Mouse (Mus musculus) urinary bladder, postnatal 14 days (tissue): ENCODE measurements at regions not wholly inside any gene's neighbourhood (a gene's known extent, or its start where the extent isn't known, plus 50 kb on each side); places are given as distances from the start of the nearest gene placed in this dataset.

Source experiments
- DNase-seq: peaks from one replicate; pipeline ENCODE4 v3.0.0; 2021; ENCODE audit warnings: low spot score

GRCm38 (mm10) chr6:147755750-147756523, 280.3 kb downstream of the Ccdc91 start:
- no peak for DNase-seq

- no peak for DNase-seq
Observed at GRCm38 (mm10) chr6:147759485-147759884, 283.9 kb downstream of the Ccdc91 start.

GRCm38 (mm10) chr6:147760113-147760512, 284.5 kb downstream of the Ccdc91 start:
- peak; percentile 28 for DNase-seq

DNA sequence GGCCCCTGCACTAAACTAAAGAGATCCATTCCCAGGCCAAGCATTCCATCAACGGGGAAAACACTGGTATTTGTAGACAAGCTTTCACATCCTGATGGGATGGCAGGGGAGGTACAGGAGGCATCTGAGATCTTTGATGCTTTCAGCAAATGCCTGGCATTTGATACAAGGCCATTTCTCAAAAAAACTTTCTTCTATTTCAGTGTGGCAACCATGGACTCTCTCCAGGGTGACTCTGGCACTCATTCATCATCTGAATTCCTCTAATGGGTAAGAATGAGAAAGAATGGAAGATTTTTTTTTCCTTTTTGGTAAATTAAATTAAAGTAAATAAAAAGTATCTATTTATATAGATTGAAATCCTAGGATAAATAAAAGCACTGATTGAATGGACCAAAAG, 281.8 kb upstream of the Far2 start:
- no peak for DNase-seq

DNA sequence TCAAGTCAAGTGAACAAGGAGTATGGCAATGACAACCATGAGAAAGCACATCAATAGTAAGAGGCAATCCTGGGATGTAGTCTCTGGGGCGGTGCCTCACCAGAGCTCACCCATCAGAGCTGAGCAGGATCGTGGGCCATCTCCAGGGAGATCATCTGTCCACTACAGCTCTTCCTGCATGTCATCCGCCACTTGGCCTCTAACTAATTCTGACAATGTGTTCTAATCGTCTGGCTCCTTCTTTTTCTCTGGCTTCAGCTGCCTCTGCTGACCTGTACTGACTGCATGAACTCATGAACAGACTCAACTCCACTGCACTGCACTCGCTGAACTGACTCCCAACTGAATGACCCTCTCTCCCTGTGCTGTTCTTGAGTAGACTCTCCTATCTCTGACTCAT, 277.9 kb upstream of the Far2 start:
- no peak for DNase-seq

DNA sequence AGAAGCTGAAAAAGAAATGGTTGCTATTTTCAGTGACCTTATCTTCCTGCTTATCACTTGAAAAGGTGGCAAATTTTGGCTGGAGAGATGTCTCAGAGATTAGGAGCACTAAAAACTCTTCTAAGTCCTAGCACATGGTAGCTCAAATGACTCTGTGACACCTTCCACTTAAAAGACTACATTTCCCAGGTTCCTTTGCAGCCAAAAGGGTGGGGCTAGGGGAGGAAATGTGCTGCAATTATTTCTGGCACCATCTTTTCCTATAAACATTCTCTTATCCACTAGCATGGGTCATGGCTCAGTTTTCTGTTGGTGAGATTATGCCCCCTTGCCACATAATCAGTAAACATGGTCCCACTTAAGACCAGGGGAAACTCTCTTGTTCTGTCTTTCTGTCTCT, 277.0 kb upstream of the Far2 start:
- DNase-seq, result no peak

GRCm38 (mm10) chr6:147771411-147771810, 275.6 kb upstream of the Far2 start:
- DNase-seq, result peak; percentile 6

- DNase-seq, result no peak
Observed at GRCm38 (mm10) chr6:147773904-147774303, 273.2 kb upstream of the Far2 start.

GRCm38 (mm10) chr6:147774626-147775025, 272.4 kb upstream of the Far2 start:
- no peak for DNase-seq

GRCm38 (mm10) chr6:147779466-147779865, 267.6 kb upstream of the Far2 start:
- no peak for DNase-seq

DNA sequence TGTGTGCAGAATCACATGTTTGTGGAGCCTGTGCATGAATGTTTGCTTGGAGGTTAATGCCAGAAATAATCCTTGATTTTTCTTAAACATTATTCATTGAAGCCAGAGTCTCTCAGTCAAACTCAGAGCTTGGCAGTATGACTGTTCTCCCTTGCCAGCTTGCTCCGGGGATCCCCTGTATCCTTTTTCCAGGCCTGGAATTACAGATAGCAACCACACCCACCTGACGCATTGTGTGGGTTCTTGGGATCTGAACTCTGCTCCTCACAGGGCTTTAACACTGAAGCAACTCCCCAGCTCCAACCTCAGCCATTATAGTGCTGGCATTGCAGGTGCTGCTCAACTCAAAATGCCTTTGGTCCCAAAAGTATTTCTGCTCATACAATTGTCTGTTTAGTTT, 262.8 kb upstream of the Far2 start:
- no peak for DNase-seq

DNA sequence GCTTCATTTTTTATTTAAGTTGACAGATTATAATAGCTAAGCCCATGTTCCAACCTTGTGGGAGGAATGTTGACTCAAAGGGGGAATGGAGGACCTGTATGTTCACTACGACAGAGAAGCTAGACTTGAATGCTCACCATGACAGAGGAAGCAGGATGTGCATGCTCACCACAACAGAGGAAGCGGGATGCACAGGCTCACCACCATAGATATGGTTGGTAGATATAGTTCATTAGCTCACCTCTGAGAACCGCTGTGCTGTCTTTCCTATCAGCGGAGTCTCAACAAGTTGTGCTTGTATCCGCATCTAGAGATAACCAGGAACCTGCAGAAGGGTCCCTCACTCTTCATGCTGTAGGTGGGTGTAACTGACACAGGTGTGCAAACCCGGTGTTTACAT, 262.2 kb upstream of the Far2 start:
- no peak for DNase-seq

DNA sequence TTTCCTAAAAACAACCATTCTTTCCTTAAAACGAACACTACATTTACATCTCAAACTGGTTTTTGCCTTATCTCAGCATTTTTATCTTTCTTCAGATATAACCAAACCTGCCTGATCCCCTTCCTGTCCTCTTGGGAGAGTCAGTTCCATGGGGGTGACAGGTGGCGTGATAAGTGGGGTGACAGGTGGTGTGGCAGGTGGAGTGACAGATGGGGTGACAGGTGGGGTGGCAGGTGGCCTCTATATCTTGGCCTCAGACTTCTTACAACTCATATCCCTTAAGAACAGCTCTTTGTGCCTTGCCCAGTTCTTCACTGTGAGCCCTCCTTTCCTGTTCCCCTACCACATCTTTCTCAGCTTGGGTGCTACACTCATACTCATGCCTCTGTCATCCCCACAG, 259.0 kb upstream of the Far2 start:
- DNase-seq, result no peak

GRCm38 (mm10) chr6:147789112-147789511, 257.9 kb upstream of the Far2 start:
- no peak for DNase-seq

- DNase-seq, result no peak
Observed at GRCm38 (mm10) chr6:147793811-147794210, 253.2 kb upstream of the Far2 start.

- DNase-seq, result no peak
Observed at GRCm38 (mm10) chr6:147794351-147794750, 252.7 kb upstream of the Far2 start.

GRCm38 (mm10) chr6:147799009-147799727, 247.9 kb upstream of the Far2 start:
- DNase-seq, result no peak

DNA sequence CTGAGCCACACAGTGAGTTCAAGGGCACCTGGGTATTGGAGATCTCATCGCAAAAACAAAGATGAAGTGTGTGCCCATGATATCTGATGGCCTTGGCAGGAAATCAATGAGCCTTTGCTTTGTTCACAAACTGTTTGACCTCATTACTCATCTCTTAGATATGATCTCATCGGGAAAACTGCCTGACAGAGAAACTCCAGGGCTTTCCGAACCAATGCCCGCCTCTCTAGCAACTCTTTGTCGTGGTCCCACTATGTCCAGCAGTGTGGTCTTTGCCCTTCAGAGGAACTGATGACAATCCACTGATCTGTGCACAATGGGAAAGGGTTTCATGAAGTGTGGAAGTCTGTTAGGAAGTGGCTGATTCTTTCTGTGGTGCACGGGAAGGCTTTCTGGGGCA, 247.2 kb upstream of the Far2 start:
- no peak for DNase-seq

DNA sequence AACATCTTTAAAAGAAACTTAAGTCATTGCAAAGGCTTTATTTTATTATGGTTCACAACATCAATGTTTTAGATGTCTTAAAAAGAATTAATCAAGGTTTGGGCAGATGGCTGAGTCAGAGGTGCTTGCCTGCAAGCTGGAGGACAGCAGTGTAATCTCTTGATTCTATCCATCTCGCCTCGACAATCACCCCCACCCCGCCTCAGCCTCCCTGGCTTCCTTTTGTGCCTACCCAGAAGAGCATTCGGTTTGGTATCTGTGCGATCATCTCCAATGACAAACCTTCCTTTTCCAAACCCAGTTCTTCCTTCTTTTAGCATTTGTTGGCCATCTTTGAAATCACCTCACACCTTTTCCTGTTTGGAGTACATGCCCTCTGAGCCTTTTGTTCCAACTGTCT, 246.2 kb upstream of the Far2 start:
- DNase-seq, result no peak

GRCm38 (mm10) chr6:147803893-147804292, 243.2 kb upstream of the Far2 start:
- DNase-seq, result no peak

GRCm38 (mm10) chr6:147810710-147811109, 236.3 kb upstream of the Far2 start:
- peak; percentile 84 for DNase-seq

- no peak for DNase-seq
Observed at GRCm38 (mm10) chr6:147816861-147817260, 230.2 kb upstream of the Far2 start.

DNA sequence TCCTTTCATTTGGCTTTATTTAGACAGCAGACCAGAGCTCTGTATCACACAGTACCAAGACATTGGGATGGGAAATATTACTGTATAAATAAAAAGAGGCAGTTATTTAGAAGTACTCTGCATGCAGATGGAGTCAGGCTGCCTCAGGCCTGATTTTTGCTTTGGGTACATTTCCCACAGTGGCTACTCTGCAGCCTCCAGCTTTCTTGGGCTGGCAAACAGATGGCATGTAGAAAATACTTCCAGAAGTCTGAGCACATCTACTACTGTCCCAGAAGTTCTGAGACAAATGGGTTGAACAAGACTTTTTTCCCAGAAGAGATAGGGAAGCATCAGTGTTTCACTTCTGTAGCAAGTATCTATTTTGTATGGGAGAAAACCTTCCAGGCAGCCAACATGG, 229.8 kb upstream of the Far2 start:
- DNase-seq, result no peak

- DNase-seq, result no peak
Observed at GRCm38 (mm10) chr6:147822215-147822614, 224.8 kb upstream of the Far2 start.
